Mouse (Mus musculus) erythroblast, embryonic 14.5 days (primary cell): ENCODE data around the gene Cyb5r3. TPM values are rescaled to one million over a fixed set of nuclear protein-coding genes. Genes with fewer than 3 reads are reported as not detected.
"Not testable (repeated sequence)": the region's sequence is repeated elsewhere in the genome, so short reads cannot be mapped to it uniquely, and the experiment has no call there.

Experiments
- H3K27me3 ChIP-seq: 2 replicates; pipeline ENCODE4 v1.6.1; 2012; ENCODE audit warnings: inconsistent platforms; ENCODE audit not compliant: control insufficient read depth
- H3K36me3 ChIP-seq: 2 replicates; pipeline ENCODE4 v1.6.1; 2012; ENCODE audit warnings: mild to moderate bottlenecking, inconsistent platforms; ENCODE audit not compliant: control insufficient read depth
- H3K4me1 ChIP-seq: 2 replicates; pipeline ENCODE4 v1.6.1; 2012; ENCODE audit warnings: inconsistent platforms; ENCODE audit not compliant: control insufficient read depth
- H3K4me3 ChIP-seq: replicated peaks from 2 replicates; pipeline ENCODE3; 2012; ENCODE audit warnings: moderate library complexity, mild to moderate bottlenecking, inconsistent platforms
- H3K9me3 ChIP-seq: 2 replicates; pipeline ENCODE4 v1.6.1; 2012; ENCODE audit warnings: low read length, inconsistent platforms, mixed read lengths; ENCODE audit not compliant: control insufficient read depth
- GATA1 ChIP-seq: IDR thresholded peaks from 2 replicates; pipeline ENCODE4 v1.6.1; 2012; ENCODE audit warnings: low read length, inconsistent platforms, mixed read lengths
- TAL1 ChIP-seq: IDR thresholded peaks from 3 replicates; pipeline ENCODE4 v1.6.1; 2012; ENCODE audit warnings: low read length, inconsistent platforms, mixed read lengths
- polyA plus RNA-seq: library from polyadenylated mRNA; stranded (reverse); fragments of >175 nt; gene quantifications from 2 replicates; pipeline ENCODE4 v1.2.3, GENCODE M21; 2012

Gene Cyb5r3
- polyA plus RNA-seq, 1 experiment, result 42.0 TPM

GRCm38 (mm10) chr15:83135654-83136053, 36.7 kb downstream of the Cyb5r3 start:
- peaks cover 93% of the 10 kb centered on the region for H3K36me3 ChIP-seq
- no peak overlapping the region for H3K4me3 ChIP-seq
- no peaks in the 10 kb centered on the region for H3K9me3 ChIP-seq
- H3K27me3 ChIP-seq, result no peaks in the 10 kb centered on the region
- H3K4me1 ChIP-seq, result peaks cover 2% of the 10 kb centered on the region
- no peak for TF ChIP-seq GATA1
- no peak for TF ChIP-seq TAL1

DNA sequence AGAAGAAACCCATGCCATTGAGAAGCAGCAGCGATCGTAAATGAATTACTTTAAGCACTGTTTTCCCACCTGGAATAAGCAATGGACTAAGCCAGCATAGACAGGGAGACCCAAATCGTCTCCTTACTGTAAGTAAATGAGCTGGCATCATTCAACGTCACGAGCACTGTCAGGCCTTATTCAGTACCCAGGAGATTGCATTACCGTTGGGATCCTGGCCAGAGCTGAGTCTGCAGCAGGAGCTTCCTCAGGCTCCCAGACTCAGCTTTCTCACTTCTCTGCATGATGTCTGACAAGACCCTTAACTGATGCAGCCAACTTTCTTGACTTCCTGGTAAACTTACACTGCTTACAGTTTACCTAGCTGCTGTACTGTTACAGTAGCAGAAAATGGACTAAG, 37.7 kb downstream of the Cyb5r3 start:
- Histone ChIP-seq H3K4me1 (no peaks in the 10 kb centered on the region), H3K36me3 (peaks cover 97% of the 10 kb centered on the region), H3K4me3 (no peak overlapping the region), H3K27me3 (no peaks in the 10 kb centered on the region), H3K9me3 (no peaks in the 10 kb centered on the region)
- TF ChIP-seq TAL1 (no peak), GATA1 (no peak)

DNA sequence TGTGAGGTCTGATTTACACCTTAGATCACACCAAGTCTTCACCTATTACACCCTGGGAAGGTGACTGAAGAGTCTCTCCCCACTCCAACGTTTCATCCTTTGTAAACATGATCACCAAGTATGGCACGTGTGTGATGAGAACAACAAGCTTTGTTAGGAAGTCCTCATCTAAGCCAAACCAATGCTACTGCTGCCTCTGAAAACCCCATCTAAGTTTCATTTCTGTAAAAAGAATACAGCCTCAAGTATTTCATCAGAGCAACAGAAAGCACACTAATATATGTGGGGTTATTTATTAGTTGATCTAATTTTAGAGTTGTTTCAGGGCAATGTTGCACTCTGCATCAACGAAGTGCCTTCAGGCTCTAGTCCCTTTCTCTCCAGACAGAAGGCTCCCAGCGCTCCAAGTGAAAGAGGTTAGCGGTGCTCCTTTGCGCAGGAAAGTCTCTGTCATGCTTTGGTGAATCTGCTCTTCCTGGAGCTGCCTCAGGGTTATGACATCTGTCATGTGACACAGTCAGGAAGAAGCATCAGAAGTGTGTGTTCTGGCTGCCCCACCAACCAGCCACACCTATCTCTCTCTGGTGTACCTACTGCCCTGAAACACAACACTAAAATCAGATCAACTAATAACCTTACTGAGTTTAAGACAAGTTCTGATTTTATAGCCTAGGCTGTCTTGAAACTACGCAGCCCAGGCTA, 42.7 kb downstream of the Cyb5r3 start:
- Histone ChIP-seq H3K4me1 (no peaks in the 10 kb centered on the region), H3K9me3 (no peaks in the 10 kb centered on the region), H3K27me3 (no peaks in the 10 kb centered on the region), H3K4me3 (no peak overlapping the region), H3K36me3 (peaks cover 96% of the 10 kb centered on the region)
- TF ChIP-seq TAL1 (no peak), GATA1 (no peak)

- H3K27me3 ChIP-seq, H3K4me1 ChIP-seq, H3K4me3 ChIP-seq, H3K9me3 ChIP-seq: not testable (repeated sequence)
- peaks cover 78% of the 10 kb centered on the region for H3K36me3 ChIP-seq
These were observed 45.4 kb downstream of the Cyb5r3 start for GRCm38 (mm10) chr15:83127037-83127436.

GRCm38 (mm10) chr15:83126582-83126981, 45.8 kb downstream of the Cyb5r3 start:
- TF ChIP-seq GATA1 (no peak), TAL1 (no peak)
- Histone ChIP-seq H3K27me3 (no peaks in the 10 kb centered on the region), H3K36me3 (peaks cover 73% of the 10 kb centered on the region), H3K9me3 (no peaks in the 10 kb centered on the region), H3K4me3 (no peak overlapping the region), H3K4me1 (peaks cover 14% of the 10 kb centered on the region)

GRCm38 (mm10) chr15:83124625-83125024, 47.8 kb downstream of the Cyb5r3 start:
- H3K27me3 ChIP-seq, result no peaks in the 10 kb centered on the region
- H3K4me3 ChIP-seq, result no peak overlapping the region
- TF ChIP-seq GATA1 (no peak), TAL1 (no peak)
- peaks cover 60% of the 10 kb centered on the region for H3K36me3 ChIP-seq
- peaks cover 22% of the 10 kb centered on the region for H3K4me1 ChIP-seq
- no peaks in the 10 kb centered on the region for H3K9me3 ChIP-seq

GRCm38 (mm10) chr15:83122566-83123145, 49.7 kb downstream of the Cyb5r3 start, which contains the start of gene Rrp7a:
Gene Rrp7a, minus strand, starts transcription at chr15:83122801.
- peaks cover 60% of the 10 kb centered on the region for H3K36me3 ChIP-seq
- TF ChIP-seq TAL1 (no peak), GATA1 (no peak)
- H3K27me3 ChIP-seq, result no peaks in the 10 kb centered on the region
- no peaks in the 10 kb centered on the region for H3K9me3 ChIP-seq
- peak within 1 kb of the TSS; percentile 96 for H3K4me3 ChIP-seq
- H3K4me1 ChIP-seq, result peaks cover 22% of the 10 kb centered on the region

- no peak for TF ChIP-seq TAL1
- TF ChIP-seq GATA1, result no peak
- peaks cover 22% of the 10 kb centered on the region for H3K4me1 ChIP-seq
- peaks cover 60% of the 10 kb centered on the region for H3K36me3 ChIP-seq
- H3K4me3 ChIP-seq, result peak overlapping the region; percentile 96
- no peaks in the 10 kb centered on the region for H3K9me3 ChIP-seq
- H3K27me3 ChIP-seq, result no peaks in the 10 kb centered on the region
These were observed 50.5 kb downstream of the Cyb5r3 start for GRCm38 (mm10) chr15:83121709-83122565.

DNA sequence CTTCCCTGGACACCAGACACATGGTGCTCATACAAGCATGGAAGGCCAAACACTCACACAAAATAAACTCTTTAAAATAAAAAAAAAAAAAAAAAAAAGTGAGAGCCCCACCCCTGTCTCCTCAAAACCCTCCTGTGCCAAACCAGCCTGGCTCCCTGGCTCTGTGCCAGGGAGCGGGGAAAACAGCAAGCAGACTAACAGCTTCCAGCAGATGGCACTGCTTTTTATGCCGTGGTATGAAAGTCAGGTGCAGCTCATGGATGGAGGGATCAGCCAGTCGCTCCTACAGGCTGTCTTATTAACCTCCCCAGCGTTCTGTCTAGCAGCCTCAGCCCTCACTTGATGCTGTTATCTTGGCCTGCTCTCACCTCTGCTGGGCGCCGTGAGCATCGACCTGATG, 54.0 kb downstream of the Cyb5r3 start:
- no peak for TF ChIP-seq GATA1
- no peak for TF ChIP-seq TAL1
- H3K4me1 ChIP-seq, result peaks cover 20% of the 10 kb centered on the region
- H3K27me3 ChIP-seq, result no peaks in the 10 kb centered on the region
- H3K9me3 ChIP-seq, result no peaks in the 10 kb centered on the region
- peaks cover 64% of the 10 kb centered on the region for H3K36me3 ChIP-seq
- no peak overlapping the region for H3K4me3 ChIP-seq
